Mouse (Mus musculus) left cerebral cortex, postnatal 36 days (tissue): ENCODE data around the gene Rab25. TPM values are rescaled to one million over a fixed set of nuclear protein-coding genes. Genes with fewer than 3 reads are reported as not detected.
A peak's percentile ranks its signal among the peaks of the same experiment; 100 is the strongest.

Experiments
- DNase-seq, 2 experiments: peaks; one replicate each; pipeline ENCODE4 v3.0.0; 2021 to 2022; ENCODE audit warnings: low spot score in 2 of 2, mixed read lengths in 1 of 2
- intact Hi-C: fragments of 180-260 bp; cut with DNase I; formaldehyde crosslinking; loops from one replicate; pipeline ENCODE4 v1.15.1; 2025
- total RNA-seq, 2 experiments: library from RNA; stranded (reverse); gene quantifications; 2 replicates each; pipeline ENCODE4 v1.2.3; 2021

Gene Rab25
- total RNA-seq, 2 experiments from 2014 or later: not detected

GRCm38 (mm10) chr3:88530082-88530864, 17.8 kb downstream of the Rab25 start:
- DNase-seq: no peak
- intact Hi-C loops: loop anchor here (5.0 kb wide), 1 partner anchor 118 kb away; the partner anchor contains the start of gene Pmf1

GRCm38 (mm10) chr3:88529204-88530000, 18.7 kb downstream of the Rab25 start:
- DNase-seq: no peak
- intact Hi-C loops: no loop called here

GRCm38 (mm10) chr3:88528646-88529045, 19.5 kb downstream of the Rab25 start:
- intact Hi-C loops: no loop called here
- DNase-seq: no peak

GRCm38 (mm10) chr3:88527565-88527964, 20.5 kb downstream of the Rab25 start:
- intact Hi-C loops: no loop called here

GRCm38 (mm10) chr3:88526157-88527131, 21.7 kb downstream of the Rab25 start:
- intact Hi-C loops: loop anchor here (1.0 kb wide), 1 partner anchor 43 kb away; no protein-coding TSS in a partner anchor
- peak; percentile 72 to 73 for DNase-seq

More at GRCm38 (mm10) chr3:88527565-88527964, 20.5 kb downstream of the Rab25 start:
- no peak for DNase-seq

GRCm38 (mm10) chr3:88525021-88525420, 23.1 kb downstream of the Rab25 start:
- DNase-seq: no peak
- intact Hi-C loops: no loop called here

- no peak for DNase-seq
- intact Hi-C loops: loop anchor here (2.0 kb wide), 1 partner anchor 40 kb away; no protein-coding TSS in a partner anchor
Measured at GRCm38 (mm10) chr3:88523027-88523426, 25.1 kb downstream of the Rab25 start.

- DNase-seq: peak; percentile 56 to 58
- intact Hi-C loops: loop anchor here (2.0 kb wide), 1 partner anchor 39 kb away; no protein-coding TSS in a partner anchor
Measured at GRCm38 (mm10) chr3:88521803-88522331, 26.2 kb downstream of the Rab25 start.

GRCm38 (mm10) chr3:88521156-88521555, 26.9 kb downstream of the Rab25 start:
- DNase-seq: no peak
- intact Hi-C loops: no loop called here

- no peak for DNase-seq
- intact Hi-C loops: no loop called here
Measured at GRCm38 (mm10) chr3:88520078-88520477, 28.0 kb downstream of the Rab25 start.

- DNase-seq: no peak
- intact Hi-C loops: no loop called here
Measured at GRCm38 (mm10) chr3:88518411-88518810, 29.7 kb downstream of the Rab25 start.

- intact Hi-C loops: no loop called here
Measured at GRCm38 (mm10) chr3:88516407-88516806, 31.7 kb downstream of the Rab25 start.

GRCm38 (mm10) chr3:88515095-88515386, 33.1 kb downstream of the Rab25 start:
- DNase-seq: no peak
- intact Hi-C loops: no loop called here

More at GRCm38 (mm10) chr3:88516407-88516806, 31.7 kb downstream of the Rab25 start:
- no peak for DNase-seq

GRCm38 (mm10) chr3:88514231-88515094, 33.6 kb downstream of the Rab25 start:
- intact Hi-C loops: no loop called here
- DNase-seq: no peak

- no peak for DNase-seq
- intact Hi-C loops: no loop called here
Measured at GRCm38 (mm10) chr3:88513546-88514115, 34.5 kb downstream of the Rab25 start.

GRCm38 (mm10) chr3:88512896-88513545, 35.1 kb downstream of the Rab25 start:
- intact Hi-C loops: no loop called here
- DNase-seq: no peak

GRCm38 (mm10) chr3:88512141-88512895, 35.8 kb downstream of the Rab25 start:
- intact Hi-C loops: no loop called here
- DNase-seq: no peak
